Mouse (Mus musculus) gastrocnemius, postnatal 36 days (tissue): ENCODE measurements around the gene Zfp607b. TPM values are rescaled to one million over a fixed set of nuclear protein-coding genes. Genes with fewer than 3 reads are reported as not detected.

Source experiments
- DNase-seq, 2 experiments: peaks; one replicate each; pipeline ENCODE4 v3.0.0; 2022
- intact Hi-C: fragments of 180-260 bp; cut with DNase I; formaldehyde crosslinking; loops from one replicate; pipeline ENCODE4 v1.15.1; 2025
- long read RNA-seq, 2 experiments: library from polyadenylated mRNA; stranded (forward); transcript quantifications; one replicate each; pipeline ENCODE4 v2.0.0; 2021
- total RNA-seq, 2 experiments: library from RNA; stranded (reverse); gene quantifications; 2 replicates each; pipeline ENCODE4 v1.2.3; 2021

Gene Zfp607b
- total RNA-seq: under 1 TPM; 0.26 to 0.37 TPM
- long read RNA-seq, experiment 1: 0 reads
- long read RNA-seq, experiment 2, full-length matches to known transcripts: 1 of 2 reads
- long read RNA-seq, experiment 2, partial matches to known transcripts: 0 of 2 reads
- long read RNA-seq, experiment 2, other reads (novel, unspliced or antisense): 1 of 2 reads

DNA sequence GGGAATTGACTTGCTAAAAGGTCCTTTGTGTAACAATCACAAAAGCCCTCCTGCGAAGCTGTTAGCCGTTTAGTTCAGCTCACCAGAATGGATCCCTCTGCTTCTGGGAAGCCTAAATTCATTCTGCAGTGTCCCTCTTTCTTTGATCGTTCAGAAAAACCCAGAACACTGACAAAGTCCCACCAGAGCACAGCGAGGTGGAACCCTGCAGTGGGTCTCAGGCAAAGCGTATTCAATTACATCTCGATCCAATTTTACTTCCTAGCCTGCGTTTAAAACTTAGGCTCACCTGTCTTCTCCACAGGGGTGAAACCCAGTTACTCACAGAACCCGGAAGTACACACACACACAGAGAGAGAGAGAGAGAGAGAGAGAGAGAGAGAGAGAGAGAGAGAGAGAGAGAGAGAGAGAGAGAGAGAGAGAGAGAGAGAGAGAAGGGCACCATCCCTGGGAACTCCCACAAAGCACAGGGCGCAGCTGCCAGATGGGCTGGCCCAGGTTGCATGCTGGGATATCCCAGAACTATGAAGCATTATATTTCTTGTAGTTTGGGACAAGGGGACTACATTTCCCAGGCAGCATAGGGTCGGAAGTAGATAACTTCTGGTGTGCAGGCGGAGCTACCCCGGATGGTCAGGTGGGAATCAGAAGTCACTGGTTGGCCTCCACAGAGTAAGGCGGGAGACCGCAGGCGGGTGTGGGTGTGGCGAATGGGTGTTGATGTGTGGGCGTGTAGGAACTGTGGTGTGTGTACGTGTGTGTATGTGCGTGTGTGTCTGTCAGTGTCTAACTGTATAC lies at the start of gene Zfp607b:
Gene Zfp607b (plus strand): TSS at position 526 of the 798 bp plus-strand sequence.
- intact Hi-C loops: loop anchor here (10.0 kb wide), 1 partner anchor 354 kb away; the partner anchor contains the start of gene Ltbp4

DNA sequence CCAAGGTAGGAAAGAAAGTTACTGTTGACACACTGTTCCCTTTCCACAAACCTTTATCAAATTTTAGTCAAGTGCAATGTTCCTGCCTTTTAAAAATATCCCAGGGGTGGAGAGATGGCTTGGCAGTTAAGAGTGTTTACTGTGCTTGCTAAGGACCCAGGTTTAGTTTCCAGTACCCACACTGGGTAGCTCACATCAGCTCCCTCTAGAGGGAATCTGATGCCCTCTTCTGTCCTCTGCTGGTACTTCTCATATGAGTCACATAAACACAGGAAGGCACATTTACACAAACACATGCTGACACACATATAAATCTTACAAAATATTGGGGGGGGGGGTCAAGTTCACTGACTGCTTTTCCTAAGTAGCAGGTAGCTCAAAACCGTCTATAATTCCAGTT lies 44.7 kb upstream of the Zfp607b start:
- intact Hi-C loops: loop anchor here (5.0 kb wide), 1 partner anchor 67 kb away; no protein-coding TSS in a partner anchor
- no peak for DNase-seq

More for the DNA sequence above, at the start of gene Zfp607b:
- peak; percentile 76 to 85 for DNase-seq

DNA sequence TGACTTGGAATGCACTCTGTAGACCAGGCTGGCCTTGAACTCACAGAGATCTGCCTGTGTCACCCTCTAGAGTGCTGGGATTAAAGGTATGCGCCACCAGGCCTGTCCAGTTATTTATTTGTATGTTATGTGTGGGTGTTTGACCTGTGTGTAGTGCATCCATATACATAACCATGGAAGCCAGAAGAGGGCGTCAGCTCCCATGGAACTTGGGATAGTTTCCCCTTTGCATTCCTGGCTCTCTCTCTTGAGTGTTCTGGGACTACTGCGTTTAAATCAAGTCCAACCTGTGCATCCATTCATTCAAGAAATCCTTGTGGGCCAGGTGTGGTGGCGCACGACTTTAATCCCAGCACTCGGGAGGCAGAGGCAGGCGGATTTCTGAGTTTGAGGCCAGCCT lies 42.6 kb upstream of the Zfp607b start:
- DNase-seq: no peak
- intact Hi-C loops: no loop called here

DNA sequence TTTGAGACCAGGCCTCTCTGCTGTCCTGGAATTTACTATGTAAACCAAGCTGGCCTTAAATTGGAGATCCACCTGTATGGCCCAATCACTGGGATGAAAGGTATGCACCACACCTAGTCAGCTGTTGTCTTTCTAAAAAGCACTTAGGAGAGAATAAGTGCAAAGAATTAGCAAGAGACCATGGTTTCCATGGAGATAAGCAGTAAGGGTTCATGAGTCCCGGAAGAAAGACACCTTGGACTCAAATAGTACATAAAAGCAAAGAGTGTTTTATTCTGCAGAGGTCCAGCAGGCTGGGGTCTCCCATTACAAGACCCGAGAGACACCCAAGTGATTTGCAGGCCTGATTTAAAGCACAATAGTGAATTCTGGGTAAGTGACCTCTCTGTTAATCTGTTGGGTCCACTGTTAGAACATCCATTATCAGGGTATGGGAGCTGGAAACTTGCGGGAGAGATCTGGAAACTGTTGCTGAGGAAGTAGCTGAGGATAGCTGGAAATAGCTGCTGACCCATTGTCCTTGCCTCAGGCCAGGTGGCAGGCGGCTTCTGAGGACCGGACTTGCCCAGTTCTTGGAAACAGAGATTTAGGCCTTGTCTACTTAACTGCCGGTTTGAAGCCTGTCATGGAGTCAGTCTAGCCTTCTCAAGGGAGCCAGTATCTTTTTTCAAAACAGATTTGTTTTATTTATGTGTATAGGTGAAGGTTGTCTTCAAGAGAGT lies 41.7 kb upstream of the Zfp607b start:
- DNase-seq: no peak
- intact Hi-C loops: no loop called here

DNA sequence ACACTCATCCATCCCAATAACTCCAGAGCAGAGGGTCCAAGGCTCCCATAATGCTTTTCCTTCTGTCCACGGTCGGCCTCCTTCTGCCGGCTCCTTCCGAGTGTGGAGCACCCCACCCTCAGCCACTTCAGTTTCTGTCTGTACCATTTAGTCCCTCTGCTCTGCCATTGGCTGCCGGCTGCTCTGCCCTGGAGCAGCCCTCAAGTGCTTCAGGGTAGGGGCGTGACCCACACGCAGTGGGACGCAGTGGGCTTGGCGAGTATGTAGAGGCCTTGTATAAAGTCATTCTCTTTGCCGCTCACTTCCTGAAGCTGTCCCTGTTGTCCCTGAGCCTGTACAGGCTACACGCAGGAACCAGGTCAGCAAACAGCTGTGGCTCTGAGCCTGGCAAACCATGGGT lies 39.4 kb upstream of the Zfp607b start:
- DNase-seq: no peak
- intact Hi-C loops: no loop called here

DNA sequence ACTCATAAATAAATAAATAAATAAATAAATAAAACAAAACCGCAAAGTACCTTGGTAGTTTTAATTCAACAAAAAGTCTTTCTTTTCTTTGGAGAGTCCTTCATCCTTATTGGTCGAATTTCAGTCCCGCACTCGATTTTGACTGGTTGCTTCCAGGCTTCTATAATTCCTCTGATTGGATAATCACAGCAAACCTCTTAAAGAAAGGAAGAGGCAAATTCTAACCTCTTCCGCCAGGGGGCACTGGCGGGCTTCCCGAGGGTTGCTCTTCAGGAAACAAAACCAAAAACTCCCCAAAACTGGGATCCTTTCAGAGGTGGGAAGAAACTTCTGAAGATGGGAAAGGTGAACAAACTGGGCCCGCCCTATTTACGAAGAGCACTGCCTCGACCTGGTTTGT lies 38.2 kb upstream of the Zfp607b start:
- peak; percentile 55 to 68 for DNase-seq
- intact Hi-C loops: no loop called here

DNA sequence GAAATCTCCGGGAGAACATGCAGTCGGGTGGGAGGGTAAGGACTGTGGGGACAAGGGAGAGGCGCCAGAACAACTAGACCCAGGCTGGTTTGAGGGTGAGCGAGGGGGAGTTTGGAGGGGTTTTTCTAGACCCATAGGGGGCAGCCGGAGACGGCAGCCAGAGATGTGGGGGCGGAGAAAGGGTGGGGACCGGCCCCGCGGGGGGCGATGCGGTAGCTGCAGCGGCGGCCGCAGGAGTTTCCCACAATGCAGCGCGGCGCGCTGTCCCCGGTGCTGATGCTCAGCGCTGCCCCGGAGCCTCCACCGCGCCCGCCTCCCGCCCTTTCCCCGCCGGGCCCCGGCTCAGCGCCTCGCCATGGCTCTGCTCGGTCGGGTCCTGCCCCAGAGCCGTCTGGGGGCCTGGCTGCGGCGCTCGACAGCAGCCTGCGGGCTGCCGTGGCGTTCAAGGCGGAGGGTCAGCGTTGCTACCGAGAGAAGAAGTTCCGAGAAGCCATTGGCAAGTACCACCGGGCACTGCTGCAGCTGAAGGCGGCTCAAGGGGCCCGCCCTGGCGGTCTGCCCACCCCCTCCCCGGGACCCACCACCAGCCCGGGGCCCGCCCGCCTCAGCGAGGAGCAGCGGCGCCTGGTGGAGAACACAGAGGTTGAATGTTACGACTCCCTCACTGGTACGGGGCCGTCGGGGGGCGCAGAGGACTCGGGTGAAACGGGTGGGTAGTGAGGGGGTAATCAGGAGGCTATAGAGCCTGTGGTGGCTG lies 35.3 kb upstream of the Zfp607b start, which contains the start of gene Ttc9b:
Gene Ttc9b (plus strand): TSS at position 235 of the 757 bp plus-strand sequence.
- DNase-seq: no peak
- intact Hi-C loops: loop anchor here (2.0 kb wide), 1 partner anchor 31 kb away; no protein-coding TSS in a partner anchor

DNA sequence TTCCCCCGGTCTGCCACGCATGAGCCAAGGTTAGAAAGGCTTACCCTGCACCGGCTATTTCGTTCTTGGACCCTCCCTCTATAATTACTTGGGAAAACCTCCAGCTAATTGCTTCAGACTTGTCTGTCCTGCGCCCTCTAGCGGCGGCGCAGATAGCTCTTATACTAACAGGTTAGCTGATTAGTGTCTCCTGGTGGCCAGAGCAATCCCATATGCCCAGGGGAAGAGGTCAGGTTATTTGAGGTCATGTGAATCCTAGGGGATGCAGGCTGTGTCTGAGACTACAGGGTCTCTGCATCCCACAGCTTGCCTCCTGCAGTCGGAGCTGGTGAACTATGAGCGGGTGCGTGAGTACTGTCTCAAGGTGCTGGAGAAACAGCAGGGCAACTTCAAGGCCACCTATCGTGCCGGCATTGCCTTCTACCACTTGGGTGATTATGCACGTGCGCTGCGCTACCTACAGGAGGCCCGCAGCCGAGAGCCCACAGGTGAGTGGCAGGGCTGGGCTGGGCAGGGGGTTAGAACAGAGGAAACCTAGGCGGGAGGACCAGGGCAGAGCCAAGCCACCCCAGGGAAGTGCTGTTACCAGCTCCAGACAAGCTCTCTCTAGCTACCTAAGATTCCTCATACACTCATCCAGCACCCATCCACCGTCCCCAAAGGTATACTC lies 34.4 kb upstream of the Zfp607b start:
- intact Hi-C loops: loop anchor here (2.0 kb wide), 1 partner anchor 30 kb away; no protein-coding TSS in a partner anchor

DNA sequence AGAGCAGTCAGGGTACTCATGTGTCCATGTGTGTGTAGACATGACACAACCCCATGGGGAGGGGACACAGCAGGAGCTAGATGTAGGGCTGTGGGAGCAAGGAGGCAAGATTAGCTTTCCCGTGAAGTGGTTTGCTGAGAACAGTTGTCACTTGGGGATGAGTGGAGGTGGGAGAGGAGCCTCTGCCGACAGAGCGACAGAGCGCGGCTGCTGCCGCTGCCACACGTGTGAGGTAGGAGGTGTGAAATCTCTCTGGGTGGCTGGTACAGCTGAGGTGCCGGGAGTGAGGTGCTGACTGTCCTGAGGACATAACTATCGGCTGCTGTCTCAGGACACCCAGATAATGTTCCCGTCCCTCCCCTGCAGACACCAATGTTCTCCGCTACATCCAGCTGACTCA lies 33.6 kb upstream of the Zfp607b start:
- no peak for DNase-seq
- intact Hi-C loops: loop anchor here (2.0 kb wide), 1 partner anchor 29 kb away; no protein-coding TSS in a partner anchor

More for the DNA sequence above, 34.4 kb upstream of the Zfp607b start:
- DNase-seq: no peak

DNA sequence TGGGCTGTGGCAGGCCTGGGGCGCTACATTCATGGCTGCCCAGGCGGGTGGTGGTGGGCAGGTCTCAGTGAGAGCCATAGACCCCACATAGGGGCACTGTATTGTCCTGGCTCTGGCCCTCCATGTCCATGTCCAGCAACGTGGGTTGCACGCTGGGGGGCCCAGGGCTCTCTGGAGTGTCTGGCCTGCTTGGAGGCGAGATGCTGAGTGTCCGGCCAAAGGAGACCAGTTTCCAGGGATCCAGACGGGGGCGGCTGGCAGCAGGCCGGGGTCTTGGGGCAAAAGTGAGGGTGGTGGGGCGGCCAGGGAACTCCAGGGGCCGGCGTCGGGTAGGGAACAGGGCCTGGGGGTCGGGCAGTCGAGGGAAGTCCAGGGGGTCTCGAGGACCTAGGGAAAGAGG lies 32.5 kb upstream of the Zfp607b start:
- intact Hi-C loops: no loop called here
- no peak for DNase-seq

DNA sequence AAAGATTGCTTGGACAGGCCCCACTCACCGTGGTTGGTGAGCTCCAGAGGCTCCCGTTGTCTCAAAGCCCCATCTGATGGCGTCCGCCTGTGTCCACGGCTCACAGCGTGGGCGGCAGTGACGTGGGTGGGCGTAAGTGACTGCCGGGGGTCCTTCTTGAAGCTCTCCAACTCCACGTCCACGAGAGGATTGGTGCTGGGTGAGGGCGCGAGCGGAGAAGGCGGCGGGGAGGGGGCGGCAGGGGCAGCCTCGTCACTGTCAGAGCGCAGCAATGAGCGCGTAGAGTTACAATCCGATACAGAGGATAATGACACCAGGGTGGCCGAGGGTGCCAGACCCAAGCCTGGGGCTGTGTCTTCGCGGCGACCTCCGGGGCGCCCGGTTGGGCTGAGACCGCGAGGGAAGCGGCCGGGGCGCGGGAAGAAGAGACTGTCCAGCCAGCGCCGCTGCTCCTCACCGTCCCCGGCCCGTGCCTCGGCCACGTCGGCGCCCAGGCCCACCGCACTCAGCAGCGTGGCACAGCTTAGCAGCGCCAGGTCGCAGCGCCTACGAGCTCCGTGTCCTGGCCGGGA lies 31.2 kb upstream of the Zfp607b start:
- intact Hi-C loops: no loop called here
- DNase-seq: no peak

DNA sequence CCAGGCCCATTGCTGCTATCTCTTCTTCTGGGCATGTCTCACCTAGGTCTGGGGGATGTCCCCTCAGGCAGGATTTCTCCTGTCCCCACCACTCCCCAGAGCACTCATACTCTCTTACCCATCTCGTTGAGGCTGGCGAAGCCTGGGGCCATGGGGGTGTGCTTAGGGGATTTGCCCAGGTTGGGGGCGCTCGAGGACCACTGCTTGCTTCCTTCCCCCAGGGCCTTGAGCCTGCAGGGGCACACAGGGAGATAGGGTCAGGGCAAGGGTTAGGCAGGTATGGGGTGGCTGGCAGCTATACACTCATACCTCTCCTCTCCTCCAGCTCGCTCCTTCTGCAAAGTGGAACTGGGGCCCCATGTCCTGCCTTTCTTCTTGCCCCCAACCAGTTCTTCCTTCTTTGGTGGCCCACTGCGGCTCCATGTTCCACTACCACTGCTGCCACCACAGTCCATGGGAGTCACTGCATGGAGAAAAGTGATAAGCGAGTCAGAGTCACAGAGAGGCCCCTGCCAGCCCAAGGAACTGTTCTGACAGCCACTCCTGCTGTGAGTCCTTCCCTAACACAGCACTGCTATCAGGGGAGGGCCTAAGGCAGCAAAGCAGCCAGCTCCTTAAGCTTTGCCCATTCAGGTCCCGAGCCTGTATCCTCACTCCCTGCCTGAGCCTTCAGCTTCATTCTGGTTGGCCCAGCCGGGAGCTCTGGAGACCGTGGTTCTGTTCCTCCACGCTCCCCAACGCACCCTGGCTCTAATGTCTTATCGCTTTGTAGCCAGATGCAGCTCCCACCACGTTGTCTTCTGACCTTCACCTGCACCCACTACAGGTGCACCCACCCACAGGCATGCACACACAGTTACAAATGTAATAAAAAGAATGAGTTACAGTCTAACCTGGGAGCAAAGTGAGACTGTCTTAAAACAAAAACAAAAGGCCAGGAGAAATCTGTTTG lies 30.2 kb upstream of the Zfp607b start:
- DNase-seq: no peak
- intact Hi-C loops: no loop called here

DNA sequence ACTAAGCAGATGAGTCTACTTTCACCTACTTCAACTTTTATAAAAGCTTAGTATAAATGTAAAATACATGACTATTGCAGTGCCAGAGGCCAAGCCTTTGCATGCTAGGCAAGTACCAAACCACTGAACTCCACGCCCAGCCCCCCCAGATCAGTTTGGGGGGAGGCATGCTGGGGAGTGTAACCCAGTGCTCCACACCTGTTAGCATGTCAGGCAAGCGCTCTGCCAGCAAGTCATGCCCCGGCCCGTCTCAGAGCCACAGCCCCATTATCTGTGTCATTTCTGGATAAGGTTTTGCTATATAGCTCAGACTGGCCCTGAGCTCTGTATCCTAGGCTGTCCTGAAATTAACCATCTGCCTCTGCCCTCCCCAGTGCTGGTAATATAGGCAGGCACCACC lies 27.1 kb upstream of the Zfp607b start:
- intact Hi-C loops: no loop called here
- no peak for DNase-seq

DNA sequence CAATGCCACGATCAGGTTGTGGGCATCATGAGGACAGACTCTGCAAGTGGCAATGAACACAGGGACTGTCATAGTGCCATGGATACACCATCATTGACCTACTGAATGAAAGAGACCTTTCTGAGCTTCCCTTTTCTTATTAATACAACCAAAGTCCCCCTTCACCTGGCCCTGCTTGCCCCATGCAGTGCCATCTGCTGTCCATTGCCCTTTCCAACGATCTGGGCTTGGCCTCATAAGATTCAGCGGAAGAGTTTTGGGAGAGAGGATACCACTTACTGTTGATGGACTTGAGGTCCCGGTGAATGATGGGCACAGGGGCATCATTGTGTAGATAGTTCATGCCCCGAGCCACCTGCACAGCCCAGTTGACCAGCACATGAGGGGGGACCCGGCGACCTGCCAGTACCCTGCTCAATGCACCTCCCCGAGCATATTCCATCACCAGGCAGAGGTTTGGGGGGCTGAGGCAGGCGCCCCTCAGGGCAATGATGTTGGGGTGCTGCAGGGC lies 16.0 kb upstream of the Zfp607b start:
- intact Hi-C loops: no loop called here
- DNase-seq: no peak

DNA sequence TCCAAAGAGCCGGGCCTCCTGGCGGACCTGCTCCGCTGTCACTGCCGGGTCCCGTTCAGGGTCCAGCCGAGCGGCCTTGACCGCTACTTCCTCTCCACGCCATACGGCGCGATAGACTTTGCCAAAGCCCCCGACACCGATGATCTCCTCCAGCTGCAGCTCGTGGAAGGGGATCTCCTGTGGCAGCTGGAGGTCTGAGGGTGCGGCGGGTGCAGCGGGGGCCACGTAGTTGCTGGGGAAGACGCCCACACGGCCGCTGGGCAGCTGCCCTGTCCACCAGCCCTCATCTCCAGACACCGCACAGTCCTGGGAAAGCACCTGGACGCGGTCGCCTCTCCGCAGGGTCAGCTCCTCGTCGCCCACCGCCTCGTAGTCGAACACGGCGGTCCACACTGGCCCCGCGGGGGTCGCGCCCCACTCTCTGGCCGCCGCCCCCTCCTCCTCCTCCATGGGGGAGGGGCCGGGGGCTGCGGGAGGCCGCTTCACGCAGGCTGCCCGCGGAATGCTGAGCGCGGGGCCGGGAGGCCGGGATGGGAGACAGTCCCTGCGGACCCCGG lies 15.5 kb upstream of the Zfp607b start:
- intact Hi-C loops: no loop called here

DNA sequence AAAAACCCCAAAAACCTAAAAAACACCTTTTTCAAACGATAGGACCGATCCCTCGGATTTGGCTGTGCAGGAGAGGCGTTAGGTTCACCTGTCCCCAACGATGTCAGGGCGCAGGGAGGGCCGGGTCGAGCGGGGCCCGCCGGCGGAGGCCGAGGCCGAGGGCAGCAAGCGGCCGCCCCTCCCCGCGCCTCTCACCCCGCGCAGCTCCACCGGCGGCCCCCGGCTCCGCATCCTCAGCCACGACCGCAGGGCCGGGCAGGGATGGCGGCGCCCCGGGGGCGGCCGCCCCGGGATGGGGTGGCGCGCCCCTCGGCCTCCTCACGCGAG lies 15.0 kb upstream of the Zfp607b start:
- DNase-seq: no peak
- intact Hi-C loops: no loop called here

More for the DNA sequence above, 15.5 kb upstream of the Zfp607b start:
- DNase-seq: no peak

DNA sequence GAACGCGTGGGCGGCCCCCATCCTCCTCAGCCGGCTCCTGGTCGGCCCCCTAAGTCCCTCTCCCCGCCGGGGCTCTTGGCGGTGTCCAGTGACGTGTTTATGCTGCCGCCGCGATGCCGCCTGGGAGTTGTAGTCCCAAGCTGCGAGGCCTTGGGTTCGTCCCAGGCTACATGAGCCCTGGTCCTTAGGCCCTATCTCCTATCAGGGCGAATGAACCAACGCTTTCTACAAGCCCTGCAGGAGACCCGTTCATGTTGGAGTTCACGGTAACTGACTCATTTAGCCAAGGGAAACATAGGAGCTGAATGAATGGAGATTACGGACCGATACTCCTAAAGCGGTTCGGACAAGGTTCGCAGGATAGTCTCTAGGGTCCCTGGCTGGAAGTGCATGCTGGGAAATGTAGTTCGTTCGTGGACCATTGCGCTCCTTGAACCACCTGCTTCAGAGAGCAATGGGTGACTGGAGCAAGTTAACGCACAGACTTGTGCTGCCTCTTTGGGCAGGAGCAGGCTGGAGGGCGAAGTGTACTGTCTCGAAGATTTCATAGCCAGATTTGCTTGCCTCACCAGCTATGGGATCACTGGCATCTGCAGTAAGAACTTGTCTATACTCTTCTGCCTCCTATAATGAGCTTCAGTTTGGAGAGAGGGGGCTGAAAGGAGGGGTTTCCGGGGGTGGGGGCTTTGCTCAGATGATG lies 14.5 kb upstream of the Zfp607b start, which contains the start of gene Map3k10:
Gene Map3k10 (minus strand): TSS at position 77 of the 700 bp plus-strand sequence.
- DNase-seq: peak; percentile 87 to 93
- intact Hi-C loops: no loop called here
